Mouse (Mus musculus): ENCODE data around the gene Srp68. TPM values are rescaled to one million over a fixed set of nuclear protein-coding genes. Genes with fewer than 3 reads are reported as not detected.
A peak's percentile ranks its signal among the peaks of the same experiment; 100 is the strongest.

Gene Srp68
- polyA plus RNA-seq, 1 experiment from 2014 or later: 110 TPM

GRCm38 (mm10) chr11:116298221-116298620 lies 24.2 kb upstream of the Srp68 start:
- H3K27me3 ChIP-seq: no peaks in the 10 kb centered on the region
- no peak overlapping the region for H3K4me2 ChIP-seq (replicated peaks)
- no peak for ATAC-seq (ENCODE audit: low FRiP score, low read depth)
- WGBS: 88% methylated on average over 11 of the region's 11 CpGs
- no peak overlapping the region for H3K27ac ChIP-seq
- no peak overlapping the region for H3K9ac ChIP-seq
- H3K4me1 ChIP-seq: no peaks in the 10 kb centered on the region
- no peaks in the 10 kb centered on the region for H3K9me3 ChIP-seq
- no peak overlapping the region for H3K4me3 ChIP-seq
- H3K36me3 ChIP-seq: peaks cover 91% of the 10 kb centered on the region

GRCm38 (mm10) chr11:116297017-116297416 lies 23.0 kb upstream of the Srp68 start:
- peaks cover 91% of the 10 kb centered on the region for H3K36me3 ChIP-seq
- H3K27me3 ChIP-seq: no peaks in the 10 kb centered on the region
- 71% methylated on average over 3 of the region's 3 CpGs for WGBS
- ATAC-seq (ENCODE audit: low FRiP score, low read depth): no peak
- H3K9ac ChIP-seq: no peak overlapping the region
- no peaks in the 10 kb centered on the region for H3K9me3 ChIP-seq
- H3K27ac ChIP-seq: no peak overlapping the region
- no peak overlapping the region for H3K4me3 ChIP-seq
- no peak overlapping the region for H3K4me2 ChIP-seq (replicated peaks)
- H3K4me1 ChIP-seq: no peaks in the 10 kb centered on the region

GRCm38 (mm10) chr11:116296191-116296734 lies 22.2 kb upstream of the Srp68 start:
- Histone ChIP-seq H3K4me1 (no peaks in the 10 kb centered on the region), H3K9me3 (no peaks in the 10 kb centered on the region), H3K27me3 (no peaks in the 10 kb centered on the region), H3K36me3 (peaks cover 91% of the 10 kb centered on the region), H3K4me3 (no peak overlapping the region), H3K9ac (no peak overlapping the region), H3K27ac (no peak overlapping the region), H3K4me2 (replicated peaks) (no peak overlapping the region)
- ATAC-seq (ENCODE audit: low FRiP score, low read depth): no peak
- 90% methylated on average over 8 of the region's 8 CpGs for WGBS

GRCm38 (mm10) chr11:116294319-116294718 lies 20.3 kb upstream of the Srp68 start:
- H3K27me3 ChIP-seq: no peaks in the 10 kb centered on the region
- H3K4me3 ChIP-seq: no peak overlapping the region
- ATAC-seq (ENCODE audit: low FRiP score, low read depth): no peak
- no peaks in the 10 kb centered on the region for H3K4me1 ChIP-seq
- no peaks in the 10 kb centered on the region for H3K9me3 ChIP-seq
- no peak overlapping the region for H3K9ac ChIP-seq
- H3K4me2 ChIP-seq (replicated peaks): no peak overlapping the region
- WGBS: 29% methylated on average over 5 of the region's 5 CpGs
- H3K36me3 ChIP-seq: peaks cover 91% of the 10 kb centered on the region
- H3K27ac ChIP-seq: no peak overlapping the region

GRCm38 (mm10) chr11:116293538-116294137 lies 19.6 kb upstream of the Srp68 start:
- Histone ChIP-seq H3K9me3 (no peaks in the 10 kb centered on the region), H3K27me3 (no peaks in the 10 kb centered on the region), H3K4me3 (no peak overlapping the region), H3K9ac (no peak overlapping the region), H3K27ac (no peak overlapping the region), H3K4me1 (no peaks in the 10 kb centered on the region), H3K4me2 (replicated peaks) (no peak overlapping the region), H3K36me3 (peaks cover 91% of the 10 kb centered on the region)
- WGBS: 88% methylated on average over 12 of the region's 12 CpGs
- no peak for ATAC-seq (ENCODE audit: low FRiP score, low read depth)

- no peak overlapping the region for H3K9ac ChIP-seq
- H3K4me3 ChIP-seq: no peak overlapping the region
- H3K36me3 ChIP-seq: peaks cover 94% of the 10 kb centered on the region
- no peaks in the 10 kb centered on the region for H3K4me1 ChIP-seq
- no peak overlapping the region for H3K27ac ChIP-seq
- no peaks in the 10 kb centered on the region for H3K27me3 ChIP-seq
- ATAC-seq (ENCODE audit: low FRiP score, low read depth): no peak
- no peak overlapping the region for H3K4me2 ChIP-seq (replicated peaks)
- no peaks in the 10 kb centered on the region for H3K9me3 ChIP-seq
- 90% methylated on average over 13 of the region's 13 CpGs for WGBS
Observed at GRCm38 (mm10) chr11:116292401-116292800, 18.4 kb upstream of the Srp68 start.

GRCm38 (mm10) chr11:116290556-116290955 lies 16.5 kb upstream of the Srp68 start:
- no peak overlapping the region for H3K9ac ChIP-seq
- no peak for ATAC-seq (ENCODE audit: low FRiP score, low read depth)
- no peak overlapping the region for H3K27ac ChIP-seq
- peaks cover 79% of the 10 kb centered on the region for H3K36me3 ChIP-seq
- no peak overlapping the region for H3K4me2 ChIP-seq (replicated peaks)
- 79% methylated on average over 8 of the region's 8 CpGs for WGBS
- H3K4me1 ChIP-seq: no peaks in the 10 kb centered on the region
- H3K9me3 ChIP-seq: no peaks in the 10 kb centered on the region
- H3K27me3 ChIP-seq: peaks cover 8% of the 10 kb centered on the region
- no peak overlapping the region for H3K4me3 ChIP-seq

- no peak overlapping the region for H3K27ac ChIP-seq
- 0 out of 2 replicates have a peak, but pooled peaks cover 9% of the 10 kb centered on the region for H3K4me1 ChIP-seq
- WGBS: 79% methylated on average over 5 of the region's 5 CpGs
- no peak for ATAC-seq (ENCODE audit: low FRiP score, low read depth)
- H3K27me3 ChIP-seq: peaks cover 40% of the 10 kb centered on the region
- H3K4me2 ChIP-seq (replicated peaks): no peak overlapping the region
- H3K9ac ChIP-seq: no peak overlapping the region
- H3K9me3 ChIP-seq: no peaks in the 10 kb centered on the region
- peaks cover 53% of the 10 kb centered on the region for H3K36me3 ChIP-seq
- H3K4me3 ChIP-seq: no peak overlapping the region
Observed at GRCm38 (mm10) chr11:116287351-116287750, 13.3 kb upstream of the Srp68 start.

GRCm38 (mm10) chr11:116285770-116286191 lies 11.8 kb upstream of the Srp68 start:
- Histone ChIP-seq H3K36me3 (peaks cover 37% of the 10 kb centered on the region), H3K9me3 (no peaks in the 10 kb centered on the region), H3K4me2 (replicated peaks) (no peak overlapping the region), H3K9ac (no peak overlapping the region), H3K4me1 (peaks cover 20% of the 10 kb centered on the region), H3K27me3 (peaks cover 55% of the 10 kb centered on the region), H3K4me3 (no peak overlapping the region), H3K27ac (no peak overlapping the region)
- ATAC-seq (ENCODE audit: low FRiP score, low read depth): peak; percentile 66
- 66% methylated on average over 7 of the region's 7 CpGs for WGBS

- no peak for ATAC-seq (ENCODE audit: low FRiP score, low read depth)
- H3K27ac ChIP-seq: no peak overlapping the region
- H3K9me3 ChIP-seq: no peaks in the 10 kb centered on the region
- peaks cover 19% of the 10 kb centered on the region for H3K36me3 ChIP-seq
- no peak overlapping the region for H3K4me2 ChIP-seq (replicated peaks)
- H3K4me1 ChIP-seq: peaks cover 21% of the 10 kb centered on the region
- 38% methylated on average over 6 of the region's 6 CpGs for WGBS
- H3K27me3 ChIP-seq: peaks cover 68% of the 10 kb centered on the region
- H3K9ac ChIP-seq: no peak overlapping the region
- H3K4me3 ChIP-seq: no peak overlapping the region
Observed at GRCm38 (mm10) chr11:116283982-116284381, 10.0 kb upstream of the Srp68 start.

GRCm38 (mm10) chr11:116282912-116283521 lies 9.0 kb upstream of the Srp68 start:
- H3K9ac ChIP-seq: 0 out of 2 replicates have a peak overlapping the region, but pooled peaks have one; percentile 31
- H3K4me1 ChIP-seq: peaks cover 21% of the 10 kb centered on the region
- H3K4me3 ChIP-seq: peak overlapping the region; percentile 42
- H3K27me3 ChIP-seq: peaks cover 68% of the 10 kb centered on the region
- H3K9me3 ChIP-seq: no peaks in the 10 kb centered on the region
- H3K27ac ChIP-seq: no peak overlapping the region
- 0 out of 2 replicates have a peak overlapping the region, but pooled peaks have one; percentile 14 for H3K4me2 ChIP-seq (replicated peaks)
- 11% methylated on average over 48 of the region's 48 CpGs for WGBS
- peaks cover 10% of the 10 kb centered on the region for H3K36me3 ChIP-seq
- no peak for ATAC-seq (ENCODE audit: low FRiP score, low read depth)

GRCm38 (mm10) chr11:116282089-116282488 lies 8.1 kb upstream of the Srp68 start:
- H3K4me2 ChIP-seq (replicated peaks): peak overlapping the region; percentile 62
- peaks cover 21% of the 10 kb centered on the region for H3K4me1 ChIP-seq
- H3K27ac ChIP-seq: no peak overlapping the region
- H3K9me3 ChIP-seq: no peaks in the 10 kb centered on the region
- no peak for ATAC-seq (ENCODE audit: low FRiP score, low read depth)
- peaks cover 68% of the 10 kb centered on the region for H3K27me3 ChIP-seq
- peaks cover under 1% of the 10 kb centered on the region; the same call in 1 of the 2 replicates for H3K36me3 ChIP-seq
- no peak overlapping the region for H3K9ac ChIP-seq
- WGBS: under 1% methylated on average over 11 of the region's 11 CpGs
- peak overlapping the region; percentile 42 for H3K4me3 ChIP-seq
